Mouse (Mus musculus): Measurements from ENCODE around the gene Meltf. TPM values are rescaled to one million over a fixed set of nuclear protein-coding genes. Genes with fewer than 3 reads are reported as not detected.
A peak's percentile ranks its signal among the peaks of the same experiment; 100 is the strongest.
"Not testable (repeated sequence)": the region's sequence is repeated elsewhere in the genome, so short reads cannot be mapped to it uniquely, and the experiment has no call there.

Gene Meltf
- total RNA-seq, 4 experiments from 2014 or later: 0.24 to 0.61 (median 0.45) TPM; not detected in 1

DNA sequence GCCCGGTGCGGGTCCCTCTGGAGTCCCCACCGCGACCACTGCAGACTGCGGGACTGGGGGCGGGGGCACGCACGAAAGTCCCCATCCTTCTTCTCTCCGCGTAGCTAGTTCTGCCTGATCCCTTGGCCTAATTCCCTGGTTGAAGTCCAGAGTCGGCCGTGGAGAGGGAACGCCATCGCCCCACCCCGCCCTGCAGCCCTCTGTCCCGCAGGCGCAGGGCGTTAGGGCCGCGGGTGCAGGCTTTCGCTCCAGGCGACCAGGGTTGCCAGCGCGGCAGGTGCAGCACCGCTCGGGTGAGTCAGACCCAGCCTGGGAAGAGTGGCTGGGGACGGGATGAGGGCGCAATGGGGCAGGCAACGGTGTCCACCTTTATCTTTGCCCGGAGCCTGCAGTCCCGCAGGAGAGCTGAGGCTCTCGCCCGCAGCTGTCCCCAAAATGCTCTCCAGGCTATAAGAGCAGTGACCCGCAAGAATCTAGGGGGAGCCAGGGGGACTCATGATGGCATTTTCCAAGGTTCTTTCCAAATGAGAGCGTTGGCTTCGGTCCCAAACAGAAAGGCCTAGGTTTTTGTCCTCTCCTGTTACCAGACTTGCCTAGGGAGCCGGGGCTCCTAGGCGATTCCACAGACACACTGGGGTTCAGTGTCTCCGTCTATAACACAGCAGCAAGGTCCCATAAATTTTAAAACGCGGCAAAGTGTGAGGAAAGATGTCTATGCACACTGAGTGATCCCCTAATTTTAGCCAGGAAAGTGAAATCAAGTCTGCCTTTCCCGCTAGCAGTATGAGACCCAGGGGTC is 55.3 kb downstream of the Meltf start, which contains the start of gene Pigz:
Pigz (plus strand) TSS at position 101 of the 799 bp plus-strand sequence.
- DNase-seq (ENCODE audit: low spot score in 2 of 2): peak in 1 of 2 experiments; percentile 58

GRCm38 (mm10) chr16:31934550-31935010 is 56.0 kb downstream of the Meltf start:
- no peak for DNase-seq (ENCODE audit: low spot score in 2 of 2)

- DNase-seq (ENCODE audit: low spot score in 2 of 2): no peak
Measured at GRCm38 (mm10) chr16:31935091-31935979, 56.7 kb downstream of the Meltf start.

DNA sequence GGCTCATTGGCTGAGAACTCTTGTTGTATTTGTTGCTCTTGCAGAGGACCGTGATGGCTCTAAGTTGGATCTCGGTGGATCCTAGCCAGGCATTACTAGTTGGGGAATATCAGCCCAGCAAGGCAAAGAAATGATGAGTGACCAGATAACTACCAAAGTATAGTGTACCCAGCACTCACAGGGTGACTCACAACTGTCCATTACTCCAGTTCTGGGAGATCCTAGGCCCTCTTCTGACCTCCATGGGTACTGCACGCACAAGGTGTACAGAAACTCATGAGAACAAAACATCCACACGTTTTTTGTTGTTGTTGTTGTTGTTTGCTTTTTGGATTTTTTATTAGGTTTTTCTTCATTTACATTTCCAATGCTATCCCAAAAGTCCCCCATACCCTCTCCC is 58.0 kb downstream of the Meltf start:
- no peak for DNase-seq (ENCODE audit: low spot score in 2 of 2)

DNA sequence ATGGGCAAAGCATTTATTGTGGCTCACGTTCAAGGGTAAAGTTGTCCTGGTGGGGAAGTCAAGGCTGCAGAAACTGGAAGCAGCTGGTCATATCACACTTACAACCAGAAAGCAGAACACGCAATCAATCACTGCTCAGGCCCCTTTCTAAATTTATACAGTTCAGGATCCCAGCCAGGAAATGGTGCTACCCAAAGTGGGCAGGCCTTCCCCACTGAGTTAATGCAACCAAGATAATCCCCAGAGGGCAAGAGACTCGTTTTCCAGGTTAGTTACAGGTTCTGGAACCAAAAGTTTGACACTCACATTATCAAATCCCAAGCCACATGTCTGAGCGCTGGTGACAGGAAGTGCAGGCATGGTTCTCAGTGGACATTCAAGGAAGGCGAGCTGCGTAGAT is 60.2 kb downstream of the Meltf start:
- DNase-seq (ENCODE audit: low spot score in 2 of 2): no peak

- DNase-seq (ENCODE audit: low spot score in 2 of 2): no peak
Measured at GRCm38 (mm10) chr16:31940586-31940985, 62.0 kb downstream of the Meltf start.

GRCm38 (mm10) chr16:31943980-31944379 is 65.4 kb downstream of the Meltf start:
- peak in 1 of 2 experiments; percentile 83 for DNase-seq (ENCODE audit: low spot score in 2 of 2)

GRCm38 (mm10) chr16:31944698-31945255 is 66.2 kb downstream of the Meltf start:
- no peak for DNase-seq (ENCODE audit: low spot score in 2 of 2)

- DNase-seq (ENCODE audit: low spot score in 2 of 2): no peak
Measured at GRCm38 (mm10) chr16:31945372-31945771, 66.8 kb downstream of the Meltf start.

DNA sequence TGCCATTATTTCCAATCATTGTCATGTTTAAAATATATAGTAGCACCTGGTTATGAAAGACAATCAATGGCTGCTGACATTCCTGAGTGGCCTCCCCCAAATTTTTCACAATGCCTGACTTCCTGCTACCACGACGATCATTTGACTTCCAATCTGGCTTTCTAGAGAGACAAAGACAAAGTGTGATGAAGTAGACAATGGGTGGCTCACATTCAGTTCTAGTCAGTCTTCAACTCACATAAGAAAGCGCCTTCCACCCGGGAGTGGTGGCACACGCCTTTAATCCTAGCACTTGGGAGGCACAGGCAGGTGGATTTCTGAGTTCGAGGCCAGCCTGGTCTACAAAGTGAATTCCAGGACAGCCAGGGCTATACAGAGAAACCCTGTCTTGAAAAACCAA is 67.4 kb downstream of the Meltf start:
- not testable (repeated sequence) for DNase-seq (ENCODE audit: low spot score in 2 of 2)

DNA sequence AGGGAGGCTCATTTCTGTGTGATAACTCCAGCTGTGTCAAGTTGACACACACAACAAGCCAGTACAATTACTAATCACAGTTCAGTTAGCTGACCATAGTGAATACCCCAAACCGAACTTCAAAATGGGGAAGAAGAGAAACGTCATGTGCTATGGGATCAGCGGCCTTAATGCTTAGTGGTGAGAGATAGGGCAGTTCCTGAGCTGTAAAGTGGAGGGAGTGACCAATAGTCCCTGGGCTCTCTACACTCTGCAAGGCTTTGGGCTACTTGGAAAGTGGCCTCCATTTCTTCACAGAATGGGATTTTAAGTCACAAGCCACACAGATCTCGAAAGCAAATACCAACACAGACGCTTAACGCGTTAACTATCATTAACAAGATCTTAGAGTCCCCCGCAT is 68.7 kb downstream of the Meltf start:
- DNase-seq (ENCODE audit: low spot score in 2 of 2): no peak

- DNase-seq (ENCODE audit: low spot score in 2 of 2): no peak
Measured at GRCm38 (mm10) chr16:31947901-31948316, 69.3 kb downstream of the Meltf start.

GRCm38 (mm10) chr16:31948345-31948774 is 69.8 kb downstream of the Meltf start, which contains the start of the genes 0610012G03Rik and Ncbp2:
Gene 0610012G03Rik, minus strand, starts transcription at chr16:31948494.
Gene Ncbp2, plus strand, starts transcription at chr16:31948513.
- DNase-seq (ENCODE audit: low spot score in 2 of 2): peak; percentile 92 to 95

Other genes starting within 250 kb of the Meltf start
- 100 to 1,000 TPM in 2 of 4 experiments, 10 to 100 TPM in 2; 93.5 to 109 (median 101) TPM for gene Dlg1, start 215.4 kb upstream of the Meltf start, total RNA-seq (2022)
- gene Pigz, start 55.0 kb downstream of the Meltf start, total RNA-seq (2022): 10 to 100 TPM; 17.5 to 25.7 (median 21.0) TPM
- gene 0610012G03Rik, start 69.7 kb downstream of the Meltf start, total RNA-seq (2022): 10 to 100 TPM; 33.1 to 40.9 (median 36.7) TPM
- 10 to 100 TPM; 45.7 to 50.2 (median 48.6) TPM for gene Ncbp2, start 69.7 kb downstream of the Meltf start, total RNA-seq (2022)
- gene Senp5, start 124.5 kb downstream of the Meltf start, total RNA-seq (2022): 10 to 100 TPM; 41.5 to 46.4 (median 44.5) TPM
- 10 to 100 TPM; 29.4 to 32.2 (median 30.6) TPM for gene Pak2, start 200.5 kb downstream of the Meltf start, total RNA-seq (2022)
- gene Pigx, start 220.9 kb downstream of the Meltf start, total RNA-seq (2022): 10 to 100 TPM; 23.2 to 36.1 (median 27.7) TPM
- 10 to 100 TPM; 54.7 to 66.3 (median 61.6) TPM for gene Cep19, start 221.0 kb downstream of the Meltf start, total RNA-seq (2022)

All from layer of hippocampus, adult 8-10 months (tissue).